Mouse (Mus musculus) kidney, embryonic 14.5 days (tissue): ENCODE results near the gene Map3k10. TPM values are rescaled to one million over a fixed set of nuclear protein-coding genes. Genes with fewer than 3 reads are reported as not detected.
A peak's percentile ranks its signal among the peaks of the same experiment; 100 is the strongest.

Experiments used
- ATAC-seq: fragments of 200-750 bp; cut with Nextera tagmentation; 2 replicates; pipeline ENCODE4 v1.8.0; 2017; ENCODE audit warnings: moderate number of reproducible peaks, mild to moderate bottlenecking, moderate TSS enrichment, moderate library complexity; ENCODE audit not compliant: low FRiP score, low TSS enrichment
- H3K27ac ChIP-seq: fragments of 300-500 bp; sonication (generic); 2 replicates; pipeline ENCODE4 v1.5.1; 2014; ENCODE audit warnings: low read depth, mild to moderate bottlenecking, low read length, moderate library complexity, mixed read lengths
- H3K27me3 ChIP-seq: fragments of 300-500 bp; sonication (generic); 2 replicates; pipeline ENCODE4 v1.6.1; 2014; ENCODE audit warnings: mild to moderate bottlenecking, low read length; ENCODE audit not compliant: control insufficient read depth, insufficient read depth
- H3K36me3 ChIP-seq: fragments of 300-500 bp; sonication (generic); 2 replicates; pipeline ENCODE4 v1.6.1; 2014; ENCODE audit warnings: low read length, mixed read lengths; ENCODE audit not compliant: control insufficient read depth, insufficient read depth
- H3K4me1 ChIP-seq: fragments of 300-500 bp; sonication (generic); 2 replicates; pipeline ENCODE4 v1.6.1; 2014; ENCODE audit warnings: low read length, mixed read lengths; ENCODE audit not compliant: control insufficient read depth, insufficient read depth
- H3K4me2 ChIP-seq: fragments of 300-500 bp; sonication (generic); replicated peaks from 2 replicates; pipeline ENCODE4 v1.6.1; 2014; ENCODE audit warnings: low read depth, mild to moderate bottlenecking, low read length
- H3K4me3 ChIP-seq: fragments of 300-500 bp; sonication (generic); 2 replicates; pipeline ENCODE4 v1.5.1; 2014; ENCODE audit warnings: mild to moderate bottlenecking, low read length
- H3K9ac ChIP-seq: fragments of 300-500 bp; sonication (generic); 2 replicates; pipeline ENCODE4 v1.6.1; 2014; ENCODE audit warnings: low read depth, mild to moderate bottlenecking, low read length, moderate library complexity
- H3K9me3 ChIP-seq: fragments of 300-500 bp; sonication (generic); 2 replicates; pipeline ENCODE4 v1.6.1; 2016; ENCODE audit warnings: low read length; ENCODE audit not compliant: control insufficient read depth
- WGBS: fragments of 180-500 bp; shearing (Covaris S2); extraction: QIAGEN DNeasy Blood & Tissue Kit; methylation state at CpG from one replicate; pipeline ENCODE4 v1.1.7; 2014; 5-methylcytosine and 5-hydroxymethylcytosine counted together
- polyA plus RNA-seq: library from polyadenylated mRNA; unstranded; fragments of >200 nt; fragmentation: Nextera tagmentation; extraction: Ambion mirVana; gene quantifications from 2 replicates; pipeline ENCODE4 v1.2.1, GENCODE M21; 2014

The Map3k10 gene
- polyA plus RNA-seq, 1 experiment from 2014 or later, result 7.7 TPM

DNA sequence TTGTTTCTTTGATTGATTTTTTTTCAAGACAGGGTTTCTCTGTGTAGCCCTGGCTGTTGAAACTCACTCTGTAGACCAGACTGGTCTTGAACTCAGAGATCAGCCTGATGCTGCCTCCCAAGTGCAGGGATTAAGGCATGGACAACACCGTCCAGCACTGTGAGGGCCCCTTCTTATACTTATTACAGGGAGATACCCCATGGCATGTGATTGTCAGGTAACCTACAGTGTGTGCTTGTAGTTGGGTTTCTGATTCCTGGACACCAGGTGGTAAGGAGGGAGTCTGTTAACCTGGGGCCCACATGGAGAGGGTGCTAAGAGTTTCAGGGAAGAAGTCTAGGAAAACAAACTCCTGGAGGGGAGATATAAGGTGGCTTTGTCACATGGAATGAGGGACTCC lies 12.6 kb upstream of the Map3k10 start:
- H3K9me3 ChIP-seq, result no peaks in the 10 kb centered on the region
- no peak overlapping the region for H3K4me2 ChIP-seq
- H3K36me3 ChIP-seq, result no peaks in the 10 kb centered on the region
- H3K27ac ChIP-seq, result no peak overlapping the region
- 87% methylated on average over 1 of the region's 1 CpGs for WGBS
- no peaks in the 10 kb centered on the region for H3K27me3 ChIP-seq
- H3K4me3 ChIP-seq, result no peak overlapping the region
- H3K9ac ChIP-seq, result no peak overlapping the region
- peaks cover 8% of the 10 kb centered on the region; the same call in 1 of the 2 replicates for H3K4me1 ChIP-seq
- ATAC-seq, result no peak

- Histone ChIP-seq H3K9ac (no peak overlapping the region; the same call in 1 of the 2 replicates), H3K27ac (no peak overlapping the region), H3K4me2 (0 out of 2 replicates have a peak overlapping the region, but pooled peaks have one; percentile 8)
Observed at GRCm38 (mm10) chr7:27685681-27686080, 11.3 kb upstream of the Map3k10 start.

GRCm38 (mm10) chr7:27685220-27685619 lies 10.8 kb upstream of the Map3k10 start:
- H3K4me2 ChIP-seq, result 0 out of 2 replicates have a peak overlapping the region, but pooled peaks have one; percentile 8
- H3K4me1 ChIP-seq, result peaks cover 8% of the 10 kb centered on the region; the same call in 1 of the 2 replicates
- ATAC-seq, result no peak
- H3K27ac ChIP-seq, result no peak overlapping the region
- 32% methylated on average over 5 of the region's 5 CpGs for WGBS
- H3K36me3 ChIP-seq, result no peaks in the 10 kb centered on the region
- H3K9me3 ChIP-seq, result no peaks in the 10 kb centered on the region
- H3K9ac ChIP-seq, result no peak overlapping the region; the same call in 1 of the 2 replicates
- H3K4me3 ChIP-seq, result no peak overlapping the region
- H3K27me3 ChIP-seq, result no peaks in the 10 kb centered on the region

More at GRCm38 (mm10) chr7:27685681-27686080, 11.3 kb upstream of the Map3k10 start:
- Histone ChIP-seq H3K36me3 (no peaks in the 10 kb centered on the region), H3K4me3 (no peak overlapping the region), H3K9me3 (no peaks in the 10 kb centered on the region), H3K27me3 (no peaks in the 10 kb centered on the region), H3K4me1 (peaks cover 8% of the 10 kb centered on the region; the same call in 1 of the 2 replicates)
- no peak for ATAC-seq
- 1% methylated on average over 6 of the region's 6 CpGs for WGBS

DNA sequence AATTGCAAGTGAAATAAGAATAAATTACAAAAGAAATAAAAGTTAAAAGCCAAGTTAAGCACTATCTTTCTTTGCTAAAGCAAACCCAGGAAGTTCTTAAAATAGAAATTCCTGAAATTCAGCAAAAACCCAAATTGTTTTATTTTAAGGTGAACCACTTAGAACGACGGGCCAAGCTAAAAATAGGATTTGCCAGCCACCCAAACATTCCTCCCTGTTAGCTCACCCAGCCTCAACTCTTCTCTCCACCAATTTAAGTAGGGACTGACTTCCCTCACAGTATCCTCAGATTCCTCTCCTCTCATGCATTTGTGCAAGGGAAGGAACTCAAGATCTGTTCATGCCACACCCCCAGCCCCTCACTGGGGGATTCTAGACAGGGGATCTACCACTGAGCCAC lies 8.8 kb upstream of the Map3k10 start:
- H3K9me3 ChIP-seq, result no peaks in the 10 kb centered on the region
- H3K36me3 ChIP-seq, result no peaks in the 10 kb centered on the region
- H3K9ac ChIP-seq, result no peak overlapping the region
- no peak overlapping the region for H3K27ac ChIP-seq
- H3K27me3 ChIP-seq, result no peaks in the 10 kb centered on the region
- H3K4me1 ChIP-seq, result 0 out of 2 replicates have a peak, but pooled peaks cover under 1% of the 10 kb centered on the region
- no peak overlapping the region for H3K4me2 ChIP-seq
- H3K4me3 ChIP-seq, result no peak overlapping the region
- 75% methylated on average over 2 of the region's 2 CpGs for WGBS
- ATAC-seq, result no peak

GRCm38 (mm10) chr7:27675222-27675612 lies 819 bp upstream of the Map3k10 start:
- H3K36me3 ChIP-seq, result peaks cover 4% of the 10 kb centered on the region; the same call in 1 of the 2 replicates
- peak overlapping the region; percentile 34; the same call in 1 of the 2 replicates for H3K9ac ChIP-seq
- peak overlapping the region; percentile 97 for H3K4me2 ChIP-seq
- H3K9me3 ChIP-seq, result no peaks in the 10 kb centered on the region
- H3K4me3 ChIP-seq, result peak overlapping the region; percentile 76
- WGBS, result 33% methylated on average over 14 of the region's 14 CpGs
- peaks cover 12% of the 10 kb centered on the region for H3K4me1 ChIP-seq
- ATAC-seq, result no peak
- no peaks in the 10 kb centered on the region for H3K27me3 ChIP-seq
- no peak overlapping the region for H3K27ac ChIP-seq

GRCm38 (mm10) chr7:27674195-27674521 lies 240 bp downstream of the Map3k10 start:
- Histone ChIP-seq H3K4me1 (peaks cover 12% of the 10 kb centered on the region), H3K36me3 (peaks cover 4% of the 10 kb centered on the region; the same call in 1 of the 2 replicates), H3K4me3 (peak overlapping the region; percentile 76), H3K9ac (peak overlapping the region; percentile 77), H3K27ac (no peak overlapping the region), H3K9me3 (no peaks in the 10 kb centered on the region), H3K27me3 (no peaks in the 10 kb centered on the region), H3K4me2 (peak overlapping the region; percentile 97)
- peak; percentile 74 for ATAC-seq
- WGBS, result under 1% methylated on average over 21 of the region's 38 CpGs

DNA sequence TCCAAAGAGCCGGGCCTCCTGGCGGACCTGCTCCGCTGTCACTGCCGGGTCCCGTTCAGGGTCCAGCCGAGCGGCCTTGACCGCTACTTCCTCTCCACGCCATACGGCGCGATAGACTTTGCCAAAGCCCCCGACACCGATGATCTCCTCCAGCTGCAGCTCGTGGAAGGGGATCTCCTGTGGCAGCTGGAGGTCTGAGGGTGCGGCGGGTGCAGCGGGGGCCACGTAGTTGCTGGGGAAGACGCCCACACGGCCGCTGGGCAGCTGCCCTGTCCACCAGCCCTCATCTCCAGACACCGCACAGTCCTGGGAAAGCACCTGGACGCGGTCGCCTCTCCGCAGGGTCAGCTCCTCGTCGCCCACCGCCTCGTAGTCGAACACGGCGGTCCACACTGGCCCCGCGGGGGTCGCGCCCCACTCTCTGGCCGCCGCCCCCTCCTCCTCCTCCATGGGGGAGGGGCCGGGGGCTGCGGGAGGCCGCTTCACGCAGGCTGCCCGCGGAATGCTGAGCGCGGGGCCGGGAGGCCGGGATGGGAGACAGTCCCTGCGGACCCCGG lies 745 bp downstream of the Map3k10 start:
- 1% methylated on average over 50 of the region's 52 CpGs for WGBS
- Histone ChIP-seq H3K4me2 (peak overlapping the region; percentile 97), H3K36me3 (peaks cover 4% of the 10 kb centered on the region; the same call in 1 of the 2 replicates), H3K4me1 (peaks cover 12% of the 10 kb centered on the region), H3K9me3 (no peaks in the 10 kb centered on the region), H3K9ac (peak overlapping the region; percentile 77), H3K4me3 (peak overlapping the region; percentile 76), H3K27me3 (no peaks in the 10 kb centered on the region), H3K27ac (no peak overlapping the region)
- ATAC-seq, result peak; percentile 25

DNA sequence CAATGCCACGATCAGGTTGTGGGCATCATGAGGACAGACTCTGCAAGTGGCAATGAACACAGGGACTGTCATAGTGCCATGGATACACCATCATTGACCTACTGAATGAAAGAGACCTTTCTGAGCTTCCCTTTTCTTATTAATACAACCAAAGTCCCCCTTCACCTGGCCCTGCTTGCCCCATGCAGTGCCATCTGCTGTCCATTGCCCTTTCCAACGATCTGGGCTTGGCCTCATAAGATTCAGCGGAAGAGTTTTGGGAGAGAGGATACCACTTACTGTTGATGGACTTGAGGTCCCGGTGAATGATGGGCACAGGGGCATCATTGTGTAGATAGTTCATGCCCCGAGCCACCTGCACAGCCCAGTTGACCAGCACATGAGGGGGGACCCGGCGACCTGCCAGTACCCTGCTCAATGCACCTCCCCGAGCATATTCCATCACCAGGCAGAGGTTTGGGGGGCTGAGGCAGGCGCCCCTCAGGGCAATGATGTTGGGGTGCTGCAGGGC lies 1.3 kb downstream of the Map3k10 start:
- 0 out of 2 replicates have a peak, but pooled peaks have one; percentile 2 for ATAC-seq
- Histone ChIP-seq H3K4me1 (peaks cover 12% of the 10 kb centered on the region), H3K9ac (peak overlapping the region; percentile 77; the same call in 1 of the 2 replicates), H3K4me2 (peak overlapping the region; percentile 97), H3K9me3 (no peaks in the 10 kb centered on the region), H3K27ac (no peak overlapping the region), H3K36me3 (peaks cover 7% of the 10 kb centered on the region), H3K27me3 (no peaks in the 10 kb centered on the region), H3K4me3 (peak overlapping the region; percentile 76)
- 59% methylated on average over 9 of the region's 9 CpGs for WGBS

DNA sequence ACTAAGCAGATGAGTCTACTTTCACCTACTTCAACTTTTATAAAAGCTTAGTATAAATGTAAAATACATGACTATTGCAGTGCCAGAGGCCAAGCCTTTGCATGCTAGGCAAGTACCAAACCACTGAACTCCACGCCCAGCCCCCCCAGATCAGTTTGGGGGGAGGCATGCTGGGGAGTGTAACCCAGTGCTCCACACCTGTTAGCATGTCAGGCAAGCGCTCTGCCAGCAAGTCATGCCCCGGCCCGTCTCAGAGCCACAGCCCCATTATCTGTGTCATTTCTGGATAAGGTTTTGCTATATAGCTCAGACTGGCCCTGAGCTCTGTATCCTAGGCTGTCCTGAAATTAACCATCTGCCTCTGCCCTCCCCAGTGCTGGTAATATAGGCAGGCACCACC lies 12.4 kb downstream of the Map3k10 start:
- WGBS, result 95% methylated on average over 4 of the region's 4 CpGs
- H3K27ac ChIP-seq, result no peak overlapping the region
- H3K27me3 ChIP-seq, result peaks cover 19% of the 10 kb centered on the region
- no peaks in the 10 kb centered on the region for H3K4me1 ChIP-seq
- no peak for ATAC-seq
- no peak overlapping the region for H3K9ac ChIP-seq
- H3K9me3 ChIP-seq, result no peaks in the 10 kb centered on the region
- no peak overlapping the region for H3K4me3 ChIP-seq
- H3K36me3 ChIP-seq, result no peaks in the 10 kb centered on the region; the same call in 1 of the 2 replicates
- no peak overlapping the region for H3K4me2 ChIP-seq
